Mouse (Mus musculus) embryonic facial prominence, embryonic 11.5 days (tissue): ENCODE data around the gene Npy. TPM values are rescaled to one million over a fixed set of nuclear protein-coding genes. Genes with fewer than 3 reads are reported as not detected.

ENCODE experiments used
- ATAC-seq: fragments of 200-750 bp; cut with Nextera tagmentation; replicated peaks from 2 replicates; pipeline ENCODE4 v1.8.0; 2017; ENCODE audit warnings: low read depth; ENCODE audit not compliant: insufficient number of reproducible peaks, low FRiP score, low TSS enrichment
- DNase-seq: peaks from one replicate; pipeline ENCODE4 v3.0.0-alpha.2; 2015; ENCODE audit warnings: low spot score
- H3K27ac ChIP-seq: fragments of 300-500 bp; sonication (generic); replicated peaks from 2 replicates; pipeline ENCODE4 v1.5.1; 2014; ENCODE audit warnings: mild to moderate bottlenecking, low read depth, low read length, control low read depth
- H3K27me3 ChIP-seq: fragments of 300-500 bp; sonication (generic); 2 replicates; pipeline ENCODE4 v1.6.1; 2014; ENCODE audit warnings: mild to moderate bottlenecking, low read length, moderate library complexity, mixed read lengths; ENCODE audit not compliant: control insufficient read depth, insufficient read depth
- H3K36me3 ChIP-seq: fragments of 300-500 bp; sonication (generic); replicated peaks from 2 replicates; pipeline ENCODE4 v1.6.1; 2014; ENCODE audit warnings: low read depth, mild to moderate bottlenecking, low read length, moderate library complexity, mixed read lengths; ENCODE audit not compliant: control insufficient read depth, insufficient read depth
- H3K4me1 ChIP-seq: fragments of 300-500 bp; sonication (generic); 2 replicates; pipeline ENCODE4 v1.6.1; 2014; ENCODE audit warnings: low read length, mixed read lengths; ENCODE audit not compliant: control insufficient read depth, insufficient read depth
- H3K4me2 ChIP-seq: fragments of 300-500 bp; sonication (generic); 2 replicates; pipeline ENCODE4 v1.6.1; 2014; ENCODE audit warnings: low read depth, mild to moderate bottlenecking, control low read depth, low read length, moderate library complexity
- H3K4me3 ChIP-seq: fragments of 300-500 bp; sonication (generic); 2 replicates; pipeline ENCODE4 v1.5.1; 2014; ENCODE audit warnings: low read depth, low read length, control low read depth
- H3K9ac ChIP-seq: fragments of 300-500 bp; sonication (generic); replicated peaks from 2 replicates; pipeline ENCODE4 v1.6.1; 2014; ENCODE audit warnings: mild to moderate bottlenecking, control low read depth, low read length
- H3K9me3 ChIP-seq: fragments of 300-500 bp; sonication (generic); replicated peaks from 2 replicates; pipeline ENCODE4 v1.6.1; 2016; ENCODE audit warnings: mild to moderate bottlenecking, low read length, inconsistent platforms, mixed read lengths; ENCODE audit not compliant: control insufficient read depth
- WGBS: fragments of 180-500 bp; shearing (Covaris S2); extraction: QIAGEN DNeasy Blood & Tissue Kit; methylation state at CpG from one replicate; pipeline ENCODE4 v1.1.7; 2014; 5-methylcytosine and 5-hydroxymethylcytosine counted together
- polyA plus RNA-seq: library from polyadenylated mRNA; unstranded; fragments of >200 nt; fragmentation: Nextera tagmentation; extraction: Ambion mirVana; gene quantifications from 2 replicates; pipeline ENCODE4 v1.2.1, GENCODE M21; 2014

Gene Npy
- polyA plus RNA-seq, 1 experiment from 2014 or later: 2.5 TPM

- ATAC-seq: no peak
- 74% methylated on average over 12 of the region's 12 CpGs for WGBS
- Histone ChIP-seq H3K4me2 (no peak overlapping the region), H3K4me1 (no peaks in the 10 kb centered on the region), H3K9me3 (no peaks in the 10 kb centered on the region), H3K27ac (no peak overlapping the region), H3K27me3 (no peaks in the 10 kb centered on the region), H3K36me3 (no peaks in the 10 kb centered on the region), H3K4me3 (no peak overlapping the region), H3K9ac (no peak overlapping the region)
- DNase-seq: no peak
Measured at GRCm38 (mm10) chr6:49792524-49792923, 30.0 kb upstream of the Npy start.

- no peak overlapping the region for H3K4me3 ChIP-seq
- no peak overlapping the region for H3K4me2 ChIP-seq
- H3K36me3 ChIP-seq: no peaks in the 10 kb centered on the region
- H3K9ac ChIP-seq: no peak overlapping the region
- DNase-seq: no peak
- ATAC-seq: no peak
- H3K27ac ChIP-seq: no peak overlapping the region
- no peaks in the 10 kb centered on the region for H3K9me3 ChIP-seq
- WGBS: 50% methylated on average over 8 of the region's 8 CpGs
- H3K4me1 ChIP-seq: no peaks in the 10 kb centered on the region; the same call in 1 of the 2 replicates
- H3K27me3 ChIP-seq: peaks cover 3% of the 10 kb centered on the region; the same call in 1 of the 2 replicates
Measured at GRCm38 (mm10) chr6:49804105-49804504, 18.4 kb upstream of the Npy start.

- peak overlapping the region; percentile 15 for H3K4me3 ChIP-seq
- no peak overlapping the region for H3K27ac ChIP-seq
- H3K9ac ChIP-seq: 0 out of 2 replicates have a peak overlapping the region, but pooled peaks have one; percentile 18
- H3K36me3 ChIP-seq: no peaks in the 10 kb centered on the region
- ATAC-seq (no peak), DNase-seq (peak; percentile 19)
- H3K4me1 ChIP-seq: no peaks in the 10 kb centered on the region; the same call in 1 of the 2 replicates
- H3K9me3 ChIP-seq: no peaks in the 10 kb centered on the region
- WGBS: 16% methylated on average over 13 of the region's 13 CpGs
- peaks cover 3% of the 10 kb centered on the region; the same call in 1 of the 2 replicates for H3K27me3 ChIP-seq
- peak overlapping the region; percentile 44 for H3K4me2 ChIP-seq
Measured at GRCm38 (mm10) chr6:49808076-49808475, 14.4 kb upstream of the Npy start.

- no peak overlapping the region for H3K9ac ChIP-seq
- no peak for ATAC-seq
- H3K27ac ChIP-seq: no peak overlapping the region
- no peak overlapping the region for H3K4me2 ChIP-seq
- no peaks in the 10 kb centered on the region for H3K9me3 ChIP-seq
- H3K4me3 ChIP-seq: no peak overlapping the region
- H3K4me1 ChIP-seq: peaks cover under 1% of the 10 kb centered on the region
- no peak for DNase-seq
- H3K27me3 ChIP-seq: peaks cover 12% of the 10 kb centered on the region
- 70% methylated on average over 5 of the region's 5 CpGs for WGBS
- H3K36me3 ChIP-seq: no peaks in the 10 kb centered on the region
Measured at GRCm38 (mm10) chr6:49817183-49817582, 5.3 kb upstream of the Npy start.

- peaks cover 17% of the 10 kb centered on the region for H3K27me3 ChIP-seq
- H3K4me2 ChIP-seq: no peak overlapping the region
- ATAC-seq (no peak), DNase-seq (no peak)
- H3K36me3 ChIP-seq: no peaks in the 10 kb centered on the region
- H3K9ac ChIP-seq: no peak overlapping the region
- H3K4me3 ChIP-seq: no peak overlapping the region
- H3K27ac ChIP-seq: no peak overlapping the region
- no peaks in the 10 kb centered on the region for H3K9me3 ChIP-seq
- 57% methylated on average over 6 of the region's 6 CpGs for WGBS
- H3K4me1 ChIP-seq: peaks cover 3% of the 10 kb centered on the region
Measured at GRCm38 (mm10) chr6:49817625-49818024, 4.9 kb upstream of the Npy start.

GRCm38 (mm10) chr6:49822871-49823230 is 341 bp downstream of the Npy start:
- Histone ChIP-seq H3K9me3 (no peaks in the 10 kb centered on the region), H3K9ac (0 out of 2 replicates have a peak overlapping the region, but pooled peaks have one; percentile 13), H3K4me1 (peaks cover 3% of the 10 kb centered on the region), H3K27ac (no peak overlapping the region), H3K36me3 (no peaks in the 10 kb centered on the region), H3K27me3 (peaks cover 30% of the 10 kb centered on the region), H3K4me2 (peak overlapping the region; percentile 71), H3K4me3 (peak overlapping the region; percentile 36)
- WGBS: 2% methylated on average over 10 of the region's 10 CpGs
- no peak for DNase-seq
- no peak for ATAC-seq

- 4% methylated on average over 15 of the region's 15 CpGs for WGBS
Measured at GRCm38 (mm10) chr6:49823371-49823770, 861 bp downstream of the Npy start.

GRCm38 (mm10) chr6:49823821-49824220 is 1.3 kb downstream of the Npy start:
- H3K27ac ChIP-seq: no peak overlapping the region
- H3K36me3 ChIP-seq: no peaks in the 10 kb centered on the region
- no peak overlapping the region for H3K4me3 ChIP-seq
- DNase-seq: no peak
- H3K4me2 ChIP-seq: no peak overlapping the region
- ATAC-seq: no peak
- WGBS: 16% methylated on average over 2 of the region's 2 CpGs
- peaks cover 3% of the 10 kb centered on the region for H3K4me1 ChIP-seq
- no peaks in the 10 kb centered on the region for H3K9me3 ChIP-seq
- peaks cover 30% of the 10 kb centered on the region for H3K27me3 ChIP-seq
- no peak overlapping the region for H3K9ac ChIP-seq

More at GRCm38 (mm10) chr6:49823371-49823770, 861 bp downstream of the Npy start:
- Histone ChIP-seq H3K36me3 (no peaks in the 10 kb centered on the region), H3K4me3 (no peak overlapping the region), H3K27me3 (peaks cover 30% of the 10 kb centered on the region), H3K9me3 (no peaks in the 10 kb centered on the region), H3K9ac (no peak overlapping the region), H3K4me2 (no peak overlapping the region), H3K27ac (no peak overlapping the region), H3K4me1 (peaks cover 3% of the 10 kb centered on the region)
- DNase-seq (no peak), ATAC-seq (no peak)
